Mouse (Mus musculus) large intestine, adult 2 months (tissue): Measurements from ENCODE around the gene Tbc1d4. TPM values are rescaled to one million over a fixed set of nuclear protein-coding genes. Genes with fewer than 3 reads are reported as not detected.

Experiments
- DNase-seq: peaks from one replicate; pipeline ENCODE4 v3.0.0-alpha.2; 2012; ENCODE audit warnings: low read depth, low spot score
- WGBS: fragments of 180-500 bp; shearing (Covaris S2); methylation state at CpG from one replicate; pipeline ENCODE4 v1.1.7; 2018; 5-methylcytosine and 5-hydroxymethylcytosine counted together
- polyA plus RNA-seq: library from polyadenylated mRNA; depleted of rRNA; stranded (reverse); fragments of >200 nt; gene quantifications from 2 replicates; pipeline ENCODE4 v1.2.3, GENCODE M21; 2012

Tbc1d4 gene
- polyA plus RNA-seq, 1 experiment = 2.6 TPM

- 87% methylated on average over 7 of the region's 7 CpGs for WGBS
Measured at GRCm38 (mm10) chr14:101507956-101508355, 101.0 kb downstream of the Tbc1d4 start.

GRCm38 (mm10) chr14:101507146-101507545 is 101.8 kb downstream of the Tbc1d4 start:
- no peak for DNase-seq
- 91% methylated on average over 17 of the region's 17 CpGs for WGBS

More at GRCm38 (mm10) chr14:101507956-101508355, 101.0 kb downstream of the Tbc1d4 start:
- no peak for DNase-seq

- no peak for DNase-seq
Measured at GRCm38 (mm10) chr14:101505805-101506204, 103.2 kb downstream of the Tbc1d4 start.

- 92% methylated on average over 13 of the region's 13 CpGs for WGBS
Measured at GRCm38 (mm10) chr14:101504473-101505200, 104.4 kb downstream of the Tbc1d4 start.

GRCm38 (mm10) chr14:101503168-101503961 is 105.6 kb downstream of the Tbc1d4 start:
- 83% methylated on average over 3 of the region's 3 CpGs for WGBS
- DNase-seq = no peak

More at GRCm38 (mm10) chr14:101504473-101505200, 104.4 kb downstream of the Tbc1d4 start:
- no peak for DNase-seq

- 91% methylated on average over 6 of the region's 6 CpGs for WGBS
- no peak for DNase-seq
Measured at GRCm38 (mm10) chr14:101501868-101502267, 107.1 kb downstream of the Tbc1d4 start.

- 91% methylated on average over 11 of the region's 11 CpGs for WGBS
- no peak for DNase-seq
Measured at GRCm38 (mm10) chr14:101501452-101501851, 107.5 kb downstream of the Tbc1d4 start.

GRCm38 (mm10) chr14:101500826-101501225 is 108.2 kb downstream of the Tbc1d4 start:
- WGBS = 73% methylated on average over 11 of the region's 11 CpGs

GRCm38 (mm10) chr14:101499838-101500237 is 109.2 kb downstream of the Tbc1d4 start:
- WGBS = 91% methylated on average over 1 of the region's 1 CpGs
- DNase-seq = no peak

More at GRCm38 (mm10) chr14:101500826-101501225, 108.2 kb downstream of the Tbc1d4 start:
- no peak for DNase-seq

GRCm38 (mm10) chr14:101488264-101488810 is 120.7 kb downstream of the Tbc1d4 start:
- no peak for DNase-seq
- 84% methylated on average over 15 of the region's 15 CpGs for WGBS

- no peak for DNase-seq
- 78% methylated on average over 3 of the region's 3 CpGs for WGBS
Measured at GRCm38 (mm10) chr14:101486550-101486949, 122.4 kb downstream of the Tbc1d4 start.

GRCm38 (mm10) chr14:101483230-101483629 is 125.8 kb downstream of the Tbc1d4 start:
- no peak for DNase-seq
- 14% methylated on average over 4 of the region's 4 CpGs for WGBS

GRCm38 (mm10) chr14:101482270-101482669 is 126.7 kb downstream of the Tbc1d4 start:
- 23% methylated on average over 4 of the region's 4 CpGs for WGBS
- DNase-seq = no peak

- 79% methylated on average over 7 of the region's 7 CpGs for WGBS
- no peak for DNase-seq
Measured at GRCm38 (mm10) chr14:101481165-101481564, 127.8 kb downstream of the Tbc1d4 start.

GRCm38 (mm10) chr14:101480541-101480940 is 128.4 kb downstream of the Tbc1d4 start:
- 89% methylated on average over 7 of the region's 7 CpGs for WGBS
- DNase-seq = no peak

GRCm38 (mm10) chr14:101477827-101478220 is 131.2 kb downstream of the Tbc1d4 start:
- 78% methylated on average over 5 of the region's 5 CpGs for whole genome bisulfite sequencing
- no peak for DNase-seq

GRCm38 (mm10) chr14:101477081-101477826 is 131.7 kb downstream of the Tbc1d4 start:
- WGBS = 79% methylated on average over 20 of the region's 20 CpGs

GRCm38 (mm10) chr14:101469475-101470093 is 139.4 kb downstream of the Tbc1d4 start:
- WGBS = 23% methylated on average over 5 of the region's 5 CpGs
- no peak for DNase-seq

More at GRCm38 (mm10) chr14:101477081-101477826, 131.7 kb downstream of the Tbc1d4 start:
- no peak for DNase-seq

GRCm38 (mm10) chr14:101468143-101468542 is 140.8 kb downstream of the Tbc1d4 start:
- 84% methylated on average over 4 of the region's 4 CpGs for WGBS
- no peak for DNase-seq
